Mouse (Mus musculus): ENCODE data around the gene Tspan18.

Tspan18 gene

GRCm38 (mm10) chr2:93163317-93163716 lies 171.0 kb downstream of the Tspan18 start:
- no peak for DNase-seq (ENCODE audit: low read depth, low spot score)

- no peak for DNase-seq (ENCODE audit: low read depth, low spot score)
Observed at GRCm38 (mm10) chr2:93162791-93163190, 171.5 kb downstream of the Tspan18 start.

GRCm38 (mm10) chr2:93161914-93162664 lies 172.2 kb downstream of the Tspan18 start:
- DNase-seq (ENCODE audit: low read depth, low spot score) = no peak

GRCm38 (mm10) chr2:93160467-93161035 lies 173.8 kb downstream of the Tspan18 start:
- DNase-seq (ENCODE audit: low read depth, low spot score) = no peak

- DNase-seq (ENCODE audit: low read depth, low spot score) = no peak
Observed at GRCm38 (mm10) chr2:93154486-93155032, 179.7 kb downstream of the Tspan18 start.

GRCm38 (mm10) chr2:93153833-93154232 lies 180.5 kb downstream of the Tspan18 start:
- DNase-seq (ENCODE audit: low read depth, low spot score) = no peak

DNA sequence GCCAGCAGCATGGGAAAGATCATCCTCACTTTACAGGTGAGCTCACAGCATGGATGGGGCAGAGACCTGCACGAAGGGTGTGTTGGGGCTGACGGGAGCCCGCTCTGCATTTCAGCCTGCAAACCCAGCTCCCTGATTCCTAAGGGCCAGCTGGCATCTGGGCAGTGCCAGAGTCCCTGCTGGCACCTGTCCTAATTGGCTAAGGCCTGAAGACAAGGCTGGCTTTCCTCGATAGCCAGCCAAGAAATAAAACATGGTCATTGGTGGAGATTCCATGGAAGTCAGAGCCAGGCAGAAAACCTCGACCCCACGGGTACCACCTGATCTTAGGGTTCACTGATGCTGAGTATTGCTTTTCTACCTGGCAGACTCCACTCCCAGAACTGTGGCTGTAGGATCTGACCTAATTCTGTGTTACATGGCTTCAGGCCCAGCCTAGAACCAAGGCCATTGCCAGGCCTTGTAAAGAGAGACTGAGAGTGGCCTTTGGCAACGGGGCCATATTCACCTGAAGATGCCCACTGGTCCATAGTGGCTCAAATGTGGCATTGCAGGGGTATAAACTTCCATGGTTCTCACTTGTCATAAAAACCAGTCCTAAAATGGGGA lies 181.3 kb downstream of the Tspan18 start:
- DNase-seq (ENCODE audit: low read depth, low spot score) = no peak

DNA sequence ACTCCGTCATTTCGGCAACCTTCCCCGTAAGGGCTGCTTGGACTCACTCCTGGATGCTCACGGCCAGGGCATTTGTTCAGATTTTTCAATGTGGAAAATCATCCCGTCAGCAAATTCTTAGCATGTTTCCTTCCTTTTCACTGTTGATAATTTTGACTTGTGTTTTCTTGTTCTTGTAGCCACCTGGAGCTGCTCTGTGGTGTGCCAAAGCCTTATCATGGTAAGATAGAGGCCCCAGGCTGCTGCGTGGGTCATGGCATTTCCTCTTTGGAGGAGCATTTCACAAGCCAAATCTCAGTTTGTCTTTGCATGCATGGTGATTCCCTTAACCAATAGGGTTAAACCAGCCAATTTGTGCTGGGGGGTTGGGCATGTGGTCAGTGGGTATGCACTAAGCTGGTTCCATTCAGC lies 182.1 kb downstream of the Tspan18 start:
- no peak for DNase-seq (ENCODE audit: low read depth, low spot score)
